Mouse (Mus musculus) kidney, embryonic 14.5 days (tissue): ENCODE results near the gene Hoxa3. TPM values are rescaled to one million over a fixed set of nuclear protein-coding genes. Genes with fewer than 3 reads are reported as not detected.
A peak's percentile ranks its signal among the peaks of the same experiment; 100 is the strongest.

Experiments used
- ATAC-seq: fragments of 200-750 bp; cut with Nextera tagmentation; 2 replicates; pipeline ENCODE4 v1.8.0; 2017; ENCODE audit warnings: moderate number of reproducible peaks, mild to moderate bottlenecking, moderate TSS enrichment, moderate library complexity; ENCODE audit not compliant: low FRiP score, low TSS enrichment
- H3K27ac ChIP-seq: fragments of 300-500 bp; sonication (generic); 2 replicates; pipeline ENCODE4 v1.5.1; 2014; ENCODE audit warnings: low read depth, mild to moderate bottlenecking, low read length, moderate library complexity, mixed read lengths
- H3K27me3 ChIP-seq: fragments of 300-500 bp; sonication (generic); 2 replicates; pipeline ENCODE4 v1.6.1; 2014; ENCODE audit warnings: mild to moderate bottlenecking, low read length; ENCODE audit not compliant: control insufficient read depth, insufficient read depth
- H3K36me3 ChIP-seq: fragments of 300-500 bp; sonication (generic); 2 replicates; pipeline ENCODE4 v1.6.1; 2014; ENCODE audit warnings: low read length, mixed read lengths; ENCODE audit not compliant: control insufficient read depth, insufficient read depth
- H3K4me1 ChIP-seq: fragments of 300-500 bp; sonication (generic); 2 replicates; pipeline ENCODE4 v1.6.1; 2014; ENCODE audit warnings: low read length, mixed read lengths; ENCODE audit not compliant: control insufficient read depth, insufficient read depth
- H3K4me2 ChIP-seq: fragments of 300-500 bp; sonication (generic); replicated peaks from 2 replicates; pipeline ENCODE4 v1.6.1; 2014; ENCODE audit warnings: low read depth, mild to moderate bottlenecking, low read length
- H3K4me3 ChIP-seq: fragments of 300-500 bp; sonication (generic); 2 replicates; pipeline ENCODE4 v1.5.1; 2014; ENCODE audit warnings: mild to moderate bottlenecking, low read length
- H3K9ac ChIP-seq: fragments of 300-500 bp; sonication (generic); 2 replicates; pipeline ENCODE4 v1.6.1; 2014; ENCODE audit warnings: low read depth, mild to moderate bottlenecking, low read length, moderate library complexity
- H3K9me3 ChIP-seq: fragments of 300-500 bp; sonication (generic); 2 replicates; pipeline ENCODE4 v1.6.1; 2016; ENCODE audit warnings: low read length; ENCODE audit not compliant: control insufficient read depth
- WGBS: fragments of 180-500 bp; shearing (Covaris S2); extraction: QIAGEN DNeasy Blood & Tissue Kit; methylation state at CpG from one replicate; pipeline ENCODE4 v1.1.7; 2014; 5-methylcytosine and 5-hydroxymethylcytosine counted together
- polyA plus RNA-seq: library from polyadenylated mRNA; unstranded; fragments of >200 nt; fragmentation: Nextera tagmentation; extraction: Ambion mirVana; gene quantifications from 2 replicates; pipeline ENCODE4 v1.2.1, GENCODE M21; 2014

Hoxa3 gene
- polyA plus RNA-seq, 1 experiment from 2014 or later: 13.6 TPM

DNA sequence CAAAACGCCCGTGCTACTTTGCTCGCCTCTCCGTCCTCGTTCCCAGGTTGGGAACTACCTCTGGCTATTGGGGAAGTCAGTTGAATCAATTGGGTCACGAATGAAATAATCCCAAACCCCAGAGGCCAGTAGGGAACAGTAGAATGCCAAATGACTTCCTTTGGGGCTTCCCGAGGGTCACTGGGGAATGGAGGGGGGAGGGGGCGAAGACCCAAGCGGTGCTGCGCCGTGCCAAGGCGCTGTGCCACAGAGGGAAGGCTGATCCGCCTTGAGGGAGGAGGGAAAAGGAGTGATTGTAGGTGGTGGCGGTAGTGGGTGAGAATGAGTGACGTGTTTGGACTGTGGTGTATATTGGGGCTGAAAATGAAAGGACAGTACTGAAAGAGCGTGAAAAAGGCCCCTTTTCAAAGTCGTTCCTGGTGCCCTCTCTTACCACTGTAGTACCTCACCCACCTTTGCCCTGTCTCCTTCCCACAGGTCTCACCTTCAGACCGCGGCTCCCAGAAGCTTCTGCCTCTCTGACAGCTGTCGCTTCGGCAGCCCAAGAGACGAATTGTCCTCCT is 499 bp downstream of the Hoxa3 start:
- under 1% methylated on average over 22 of the region's 22 CpGs for WGBS
- no peak for ATAC-seq
- peak overlapping the region; percentile 95 for H3K27ac ChIP-seq

DNA sequence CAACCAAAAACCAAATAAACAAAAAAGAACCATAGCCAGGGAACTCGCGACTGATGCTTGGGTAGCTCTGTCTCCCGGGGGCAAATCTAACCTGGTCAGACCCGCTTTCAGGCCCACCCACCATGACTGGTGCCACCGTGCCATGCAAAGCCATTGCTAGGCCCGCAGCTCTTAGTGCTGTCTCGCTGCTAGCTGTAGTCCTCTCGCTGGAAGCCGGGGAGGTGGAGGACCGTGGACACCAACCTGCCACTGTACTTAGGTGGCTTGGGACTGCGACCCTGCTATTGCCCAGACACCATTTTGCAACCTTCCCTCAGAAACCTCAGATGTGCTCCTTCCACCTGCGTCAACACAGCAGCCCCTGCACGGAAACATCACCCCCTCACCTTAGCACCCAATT is 1.2 kb downstream of the Hoxa3 start:
- Histone ChIP-seq H3K27me3 (no peaks in the 10 kb centered on the region; the same call in 1 of the 2 replicates), H3K9me3 (no peaks in the 10 kb centered on the region), H3K36me3 (peaks cover 1% of the 10 kb centered on the region; the same call in 1 of the 2 replicates), H3K4me3 (peak overlapping the region; percentile 89), H3K4me1 (peaks cover 35% of the 10 kb centered on the region), H3K4me2 (peak overlapping the region; percentile 97), H3K27ac (peak overlapping the region; percentile 95), H3K9ac (peak overlapping the region; percentile 91)
- 0% methylated on average over 13 of the region's 13 CpGs for WGBS
- no peak for ATAC-seq

More for the DNA sequence above, 499 bp downstream of the Hoxa3 start:
- Histone ChIP-seq H3K27me3 (no peaks in the 10 kb centered on the region; the same call in 1 of the 2 replicates), H3K4me1 (peaks cover 28% of the 10 kb centered on the region), H3K36me3 (no peaks in the 10 kb centered on the region; the same call in 1 of the 2 replicates), H3K4me3 (peak overlapping the region; percentile 89), H3K9me3 (no peaks in the 10 kb centered on the region), H3K9ac (peak overlapping the region; percentile 91), H3K4me2 (peak overlapping the region; percentile 97)

DNA sequence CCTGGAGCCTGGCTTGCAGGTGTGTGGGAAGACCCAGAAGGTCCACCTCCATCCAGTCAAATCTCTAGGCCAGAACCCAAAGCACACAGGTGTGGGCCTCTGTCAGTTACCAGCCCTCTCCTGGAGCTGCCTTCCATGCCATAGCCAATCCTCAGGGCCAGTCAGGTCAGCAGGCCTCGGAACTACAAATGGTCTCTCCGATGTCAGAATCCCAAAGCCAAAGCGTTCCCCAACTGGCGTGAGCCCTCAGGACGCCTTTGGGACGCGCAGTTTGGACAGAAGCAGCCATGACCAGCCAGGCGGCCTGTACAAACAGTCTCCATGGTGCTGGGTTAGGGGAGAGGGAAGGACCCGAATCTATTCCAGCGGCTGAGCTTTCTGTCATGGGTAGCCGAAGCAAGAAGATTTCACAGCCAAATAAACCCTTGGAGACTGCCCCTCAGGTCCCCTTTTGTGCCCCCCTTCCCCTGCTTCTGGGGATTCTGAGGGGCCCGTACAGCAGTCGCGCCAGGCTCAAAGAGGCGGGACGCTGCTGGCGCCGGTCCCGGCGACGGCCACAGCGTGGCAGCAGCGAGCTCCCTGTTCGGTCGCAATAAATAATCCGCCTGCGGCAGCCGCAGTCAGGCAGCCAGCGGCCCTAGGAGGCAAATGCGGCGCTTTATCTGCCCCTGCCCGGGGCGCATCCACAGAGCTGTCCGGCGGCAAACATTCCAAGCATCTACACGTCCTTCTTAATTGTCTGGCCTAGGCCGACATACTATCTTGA is 1.8 kb downstream of the Hoxa3 start:
- H3K9me3 ChIP-seq: no peaks in the 10 kb centered on the region

DNA sequence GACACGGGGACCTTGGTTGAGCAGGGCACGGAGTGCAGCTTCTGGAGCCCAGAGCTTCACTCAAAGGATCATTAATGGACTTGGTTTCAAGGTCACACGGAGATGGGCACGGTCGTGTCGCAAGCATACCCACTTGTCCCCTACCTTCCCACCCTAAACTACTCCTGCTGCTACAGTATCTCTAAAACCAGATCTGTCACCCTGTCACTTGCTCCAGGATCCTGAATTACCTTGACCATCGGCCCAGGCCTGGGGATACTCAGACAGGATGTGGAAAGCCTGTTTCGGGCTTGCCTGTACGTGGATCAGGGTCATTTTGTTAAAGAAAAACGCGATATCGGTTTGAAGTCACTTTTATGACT is 3.5 kb downstream of the Hoxa3 start:
- Histone ChIP-seq H3K9me3 (no peaks in the 10 kb centered on the region), H3K9ac (peak overlapping the region; percentile 91), H3K27me3 (no peaks in the 10 kb centered on the region; the same call in 1 of the 2 replicates), H3K4me2 (peak overlapping the region; percentile 97), H3K27ac (peak overlapping the region; percentile 76), H3K4me3 (peak overlapping the region; percentile 89), H3K36me3 (peaks cover 22% of the 10 kb centered on the region), H3K4me1 (peaks cover 48% of the 10 kb centered on the region)
- WGBS: 4% methylated on average over 12 of the region's 12 CpGs
- no peak for ATAC-seq

More for the DNA sequence above, 1.8 kb downstream of the Hoxa3 start:
- Histone ChIP-seq H3K27ac (peak overlapping the region; percentile 95), H3K36me3 (peaks cover 6% of the 10 kb centered on the region; the same call in 1 of the 2 replicates), H3K27me3 (no peaks in the 10 kb centered on the region; the same call in 1 of the 2 replicates), H3K4me3 (peak overlapping the region; percentile 89), H3K9ac (peak overlapping the region; percentile 91), H3K4me2 (peak overlapping the region; percentile 97), H3K4me1 (peaks cover 41% of the 10 kb centered on the region)
- under 1% methylated on average over 37 of the region's 37 CpGs for WGBS
- ATAC-seq: peak; percentile 26

DNA sequence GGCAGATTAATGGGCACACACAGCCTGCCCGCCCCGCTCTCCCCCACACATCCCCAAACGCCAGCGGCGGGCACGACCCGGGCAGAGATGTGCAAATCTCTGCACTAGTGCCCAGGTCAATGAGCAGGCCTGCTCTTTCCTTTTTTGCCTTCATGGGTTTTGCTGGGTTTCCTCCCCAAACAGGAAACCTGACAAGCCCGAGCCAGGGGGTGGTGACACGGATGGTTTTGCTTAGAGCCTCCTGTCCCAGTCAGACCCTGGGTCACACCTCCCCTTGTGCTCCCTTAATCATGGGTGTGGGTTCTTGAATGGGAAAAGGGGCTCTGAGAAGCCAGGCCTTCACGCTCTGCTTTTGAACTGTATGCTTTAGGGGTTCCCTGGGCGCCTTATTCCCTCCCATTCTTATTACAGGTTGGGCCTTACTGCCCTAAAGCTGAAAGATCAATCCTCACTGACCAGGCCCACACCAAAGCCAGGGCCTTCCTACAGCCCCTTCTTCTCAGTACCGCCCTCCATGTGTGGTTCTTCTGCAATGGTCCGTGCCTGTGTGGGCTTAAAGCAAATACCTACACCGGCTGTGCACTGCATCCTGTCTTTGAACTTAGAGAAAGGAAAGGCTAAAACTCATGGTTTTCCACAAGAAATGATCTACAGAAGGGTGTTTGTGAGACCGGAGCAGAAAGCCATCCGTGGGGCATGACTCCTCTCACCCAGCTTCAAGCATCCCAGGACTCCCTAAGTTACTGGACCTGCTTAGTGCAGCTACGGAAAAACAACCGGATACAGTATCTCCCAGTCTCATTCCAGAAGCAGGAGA is 4.1 kb downstream of the Hoxa3 start:
- peak overlapping the region; percentile 89 for H3K4me3 ChIP-seq
- H3K27ac ChIP-seq: peak overlapping the region; percentile 76
- peak overlapping the region; percentile 91 for H3K9ac ChIP-seq
- 3% methylated on average over 18 of the region's 18 CpGs for WGBS
- H3K9me3 ChIP-seq: no peaks in the 10 kb centered on the region
- no peak for ATAC-seq
- H3K4me2 ChIP-seq: peak overlapping the region; percentile 97
- H3K4me1 ChIP-seq: peaks cover 45% of the 10 kb centered on the region
- peaks cover 26% of the 10 kb centered on the region for H3K36me3 ChIP-seq
- H3K27me3 ChIP-seq: no peaks in the 10 kb centered on the region; the same call in 1 of the 2 replicates

DNA sequence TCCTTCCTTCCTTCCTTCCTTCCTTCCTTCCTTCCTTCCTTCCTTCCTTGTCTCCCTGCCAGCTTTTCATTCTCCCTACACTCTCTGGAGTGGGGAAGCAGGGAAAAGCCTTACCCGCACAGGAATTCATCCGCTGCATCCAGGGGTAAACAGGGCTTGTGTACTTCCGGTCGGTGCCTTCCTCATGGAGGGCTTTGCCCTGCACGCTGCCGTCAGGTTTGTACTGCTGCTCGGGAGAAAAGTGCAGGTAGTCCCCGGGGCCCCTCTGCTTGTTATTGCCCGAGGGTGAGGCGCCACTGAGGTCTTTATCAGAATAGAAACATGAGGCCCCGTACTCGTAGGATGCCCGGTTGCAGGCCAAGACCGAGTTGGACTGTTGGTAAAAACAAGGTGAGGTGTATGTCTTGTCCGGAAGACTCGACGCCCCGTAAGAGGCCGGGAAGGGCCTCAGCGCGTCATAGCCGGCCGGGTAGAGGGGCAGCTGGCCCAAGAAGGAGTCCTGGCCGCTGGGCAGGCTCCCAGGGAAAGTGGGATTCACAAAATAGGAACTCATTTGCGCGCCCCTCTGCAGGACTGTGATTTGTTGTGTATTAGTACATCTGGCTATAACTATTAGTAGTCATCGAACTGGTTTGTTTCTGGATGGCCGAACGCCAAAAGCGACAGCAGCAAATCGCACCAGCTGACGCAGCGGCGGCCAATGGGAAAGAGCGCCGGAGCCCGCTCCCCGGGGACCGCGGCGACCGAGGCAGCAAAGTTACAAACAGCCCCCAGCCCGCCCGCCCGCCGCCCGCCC is 4.9 kb downstream of the Hoxa3 start, which contains the start of gene Hoxa6:
Gene Hoxa6 (minus strand): TSS at position 651 of the 796 bp plus-strand sequence.
- Histone ChIP-seq H3K4me2 (peak within 1 kb of the TSS; percentile 97), H3K36me3 (peaks cover 32% of the 10 kb centered on the region), H3K27me3 (no peaks in the 10 kb centered on the region; the same call in 1 of the 2 replicates), H3K4me3 (peak within 1 kb of the TSS; percentile 89), H3K27ac (peak within 1 kb of the TSS; percentile 76), H3K9ac (peak within 1 kb of the TSS; percentile 91), H3K4me1 (peaks cover 49% of the 10 kb centered on the region), H3K9me3 (no peaks in the 10 kb centered on the region)
- WGBS: 1% methylated on average over 47 of the region's 47 CpGs
- ATAC-seq: no peak

DNA sequence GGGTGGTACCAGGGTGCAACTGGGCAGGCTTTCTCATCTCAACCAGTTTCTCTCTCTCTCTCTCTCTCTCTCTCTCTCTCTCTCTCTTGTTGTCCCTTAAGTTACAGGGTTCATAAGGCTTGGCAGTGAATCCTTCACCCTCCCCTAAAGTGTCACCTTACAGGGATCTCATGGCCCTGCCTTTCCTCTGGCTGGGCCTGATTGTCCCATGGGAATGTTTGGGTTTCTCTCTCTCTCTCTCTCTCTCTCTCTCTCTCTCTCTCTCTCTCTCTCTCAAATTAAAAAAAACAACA is 5.5 kb downstream of the Hoxa3 start:
- Histone ChIP-seq H3K36me3 (peaks cover 37% of the 10 kb centered on the region), H3K4me1 (peaks cover 55% of the 10 kb centered on the region), H3K9ac (peak overlapping the region; percentile 91), H3K4me2 (peak overlapping the region; percentile 97), H3K9me3 (no peaks in the 10 kb centered on the region), H3K27me3 (no peaks in the 10 kb centered on the region; the same call in 1 of the 2 replicates), H3K4me3 (peak overlapping the region; percentile 89), H3K27ac (peak overlapping the region; percentile 76)
- ATAC-seq: no peak
